Mouse (Mus musculus): ENCODE data around the gene Capg.

The Capg gene

DNA sequence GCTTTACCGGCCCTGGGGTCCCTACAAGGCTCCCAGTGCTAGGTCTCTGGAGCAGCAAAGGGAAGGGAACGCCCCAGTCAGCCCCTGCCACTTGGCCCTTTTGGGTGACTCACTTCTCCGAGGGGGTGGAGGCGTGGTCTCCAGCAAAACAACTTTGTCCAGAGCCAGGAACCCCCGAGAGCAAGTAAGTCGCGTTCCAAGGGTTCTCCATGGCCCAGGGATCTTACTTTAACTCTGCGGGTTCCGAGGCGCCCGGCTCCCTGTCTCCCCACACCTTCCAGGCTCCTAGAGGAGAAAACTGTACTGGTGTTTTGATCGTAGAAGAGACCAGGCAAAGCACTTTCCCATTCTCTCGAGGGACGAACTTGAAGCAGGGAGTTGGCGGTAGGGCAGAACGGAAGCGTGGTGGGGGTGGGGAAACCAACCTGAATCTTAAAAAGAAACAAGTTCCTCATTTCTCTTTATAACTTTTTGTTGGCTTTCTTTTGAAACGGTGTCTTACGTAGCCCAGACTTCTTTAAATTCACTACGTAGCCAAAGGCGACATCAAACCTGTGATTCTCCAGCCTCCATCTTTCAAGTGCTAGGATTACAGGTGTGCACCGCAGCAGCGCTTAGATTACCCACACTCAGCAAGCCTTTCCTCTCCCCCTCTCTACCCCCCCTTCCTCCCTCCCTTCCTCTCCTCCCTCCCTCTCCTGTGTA is at the start of gene Capg:
Gene Capg, plus strand, starts transcription at position 109 of the 705 bp plus-strand sequence.
- DNase-seq = no peak

DNA sequence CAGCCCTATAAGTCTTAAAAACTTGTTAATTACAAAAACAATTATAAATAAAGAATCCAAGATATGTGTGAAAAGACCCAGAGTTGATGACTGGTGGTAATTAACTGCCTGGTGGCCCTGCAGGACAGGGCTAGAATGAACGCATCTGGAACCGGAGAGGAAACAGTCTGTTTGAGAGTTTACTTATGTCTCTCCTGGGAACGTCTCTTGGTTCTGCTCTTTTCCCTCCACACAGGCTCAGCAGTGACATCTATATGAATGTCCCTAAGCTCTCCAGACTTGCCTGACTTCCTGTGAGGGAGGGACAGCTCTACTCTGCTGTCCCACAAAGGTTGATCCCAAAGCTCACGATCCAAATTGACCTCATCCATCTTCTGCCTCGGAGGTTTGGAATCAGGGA is 45.2 kb upstream of the Capg start:
- no peak for DNase-seq

DNA sequence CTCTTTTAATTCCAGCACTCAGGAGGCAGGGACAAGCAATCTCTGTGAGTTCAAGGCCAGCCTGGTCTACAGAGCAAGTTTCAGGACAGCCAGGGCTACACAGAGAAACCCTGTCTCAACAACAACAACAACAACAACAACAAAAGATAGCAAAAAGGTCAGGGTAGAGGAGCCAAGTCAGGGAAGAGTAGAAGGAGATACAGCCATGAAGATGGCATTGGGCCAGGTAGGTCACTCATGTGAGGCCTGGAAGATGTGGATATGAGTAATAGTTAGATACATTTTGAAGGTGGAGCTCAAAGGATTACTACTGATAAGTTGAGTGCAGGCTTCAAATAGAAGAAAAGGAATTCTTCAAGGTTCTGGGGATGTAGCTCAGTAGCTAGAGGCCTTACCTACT is 40.9 kb upstream of the Capg start:
- DNase-seq = no peak

DNA sequence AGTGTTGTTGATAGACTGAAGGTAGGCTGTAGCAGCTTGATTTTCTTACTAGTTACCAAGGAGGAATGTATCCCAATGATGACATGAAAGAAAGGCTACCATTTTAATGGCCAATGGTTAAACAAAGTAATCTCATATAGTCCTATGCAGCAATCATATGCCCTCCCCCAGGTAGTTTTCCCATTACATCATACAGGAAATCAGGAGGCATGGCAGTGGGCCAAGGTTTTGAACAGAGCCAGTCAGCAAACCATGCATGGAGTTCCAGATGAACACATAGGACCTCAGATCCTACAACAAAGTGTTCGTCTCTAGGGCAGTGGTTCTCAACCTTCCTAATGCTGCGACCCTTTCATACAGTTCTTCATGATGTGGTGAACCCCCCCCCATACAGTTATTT is 40.3 kb upstream of the Capg start:
- DNase-seq = no peak

DNA sequence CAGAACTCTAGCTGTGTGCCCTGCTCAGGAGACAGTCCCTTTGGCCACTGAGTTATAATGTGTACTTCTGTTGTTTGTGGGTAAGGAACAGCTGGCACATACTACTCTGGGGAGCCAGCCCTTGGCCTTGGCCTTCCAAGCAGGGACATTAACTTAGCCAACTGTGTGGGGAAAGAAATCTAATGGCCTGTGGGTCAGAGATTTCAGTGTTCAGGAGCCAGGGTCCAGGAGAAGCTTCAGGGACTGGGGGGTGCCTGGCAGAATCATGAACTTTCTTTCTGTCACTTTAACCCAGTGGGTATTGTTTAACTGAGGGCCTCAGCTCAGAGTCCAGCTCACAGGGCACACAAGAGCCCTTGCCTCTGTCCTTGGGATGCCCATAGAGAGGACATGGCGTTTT is 38.1 kb upstream of the Capg start:
- no peak for DNase-seq

DNA sequence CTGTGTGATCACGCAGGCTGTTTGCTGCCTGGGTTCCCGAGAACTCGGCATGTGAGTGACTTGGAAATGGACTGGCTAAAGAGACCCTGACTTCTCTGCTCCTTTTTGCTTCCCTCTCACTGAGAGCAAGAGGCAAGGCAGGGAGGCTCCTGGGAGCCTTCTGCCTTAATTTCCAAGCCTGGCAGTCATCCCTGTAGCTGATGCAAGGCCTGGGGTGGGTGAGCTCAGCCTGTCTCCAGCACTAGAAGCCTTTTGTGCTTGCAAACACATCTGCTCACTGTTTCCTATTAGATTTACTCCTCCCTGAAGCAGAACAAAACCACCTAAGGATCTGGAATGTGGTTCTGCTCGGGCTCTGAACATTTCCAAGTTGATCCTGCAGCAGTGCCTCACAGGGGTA is 35.6 kb upstream of the Capg start:
- no peak for DNase-seq

DNA sequence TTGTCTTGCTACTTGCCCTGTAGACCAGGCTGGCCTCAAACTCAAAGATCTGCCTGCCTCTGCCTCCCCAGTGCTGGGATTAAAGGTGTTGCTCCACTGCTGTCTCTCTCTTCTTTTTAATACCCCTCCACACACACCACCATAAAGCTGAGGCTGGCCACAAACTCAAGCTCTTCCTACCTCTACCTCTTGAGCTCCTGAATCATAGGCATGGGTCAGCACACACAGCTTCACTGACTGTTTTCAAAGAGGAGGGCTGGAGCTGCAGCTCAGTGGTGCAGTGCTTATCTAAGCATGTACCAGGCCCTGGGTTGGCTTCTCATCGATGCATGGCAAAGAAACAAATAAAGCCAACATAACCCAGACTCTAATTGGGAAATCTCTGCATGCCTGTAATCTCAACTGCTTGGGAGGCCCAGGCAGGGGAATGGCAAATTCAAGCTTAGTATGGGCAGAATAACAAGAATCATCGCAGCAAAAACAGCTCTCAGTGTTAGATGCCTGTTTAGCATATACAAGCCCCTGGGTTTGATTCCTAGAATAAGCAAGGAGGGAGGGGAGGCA is 34.2 kb upstream of the Capg start:
- no peak for DNase-seq

DNA sequence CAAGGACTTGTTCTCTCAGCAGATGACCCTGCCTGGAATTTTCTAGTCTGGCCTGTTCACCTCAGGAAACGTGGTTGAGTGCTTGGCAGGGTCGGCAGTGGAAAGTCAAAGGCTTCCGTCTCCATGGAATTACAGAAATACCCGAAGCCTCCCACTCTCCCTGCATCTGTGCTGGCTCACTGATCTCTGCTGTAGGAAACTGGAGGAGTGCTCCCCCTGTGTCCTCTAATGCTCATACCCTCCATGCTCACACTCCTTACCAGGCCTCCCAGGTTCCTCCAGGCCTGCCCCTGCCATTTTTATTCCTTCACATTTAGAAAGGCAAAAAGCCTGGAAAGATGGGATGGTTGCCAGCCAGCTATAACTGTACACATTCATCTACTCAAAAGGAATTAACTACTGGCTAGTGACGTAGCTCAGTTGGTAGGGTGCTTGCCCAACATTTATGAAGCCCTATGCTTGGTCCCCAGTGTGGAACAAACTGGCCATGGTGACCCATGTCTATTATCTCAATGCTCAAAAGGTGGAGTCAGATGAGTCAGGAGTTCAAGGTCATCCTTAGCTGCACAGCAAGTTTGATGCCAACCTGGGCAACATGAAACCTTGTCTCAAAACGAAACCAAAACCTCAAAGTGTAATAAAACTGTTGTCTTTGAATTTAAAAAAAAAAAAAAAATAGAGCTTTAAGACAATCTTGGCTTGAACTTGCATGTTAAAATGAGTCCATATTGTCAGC is 33.3 kb upstream of the Capg start:
- no peak for DNase-seq

DNA sequence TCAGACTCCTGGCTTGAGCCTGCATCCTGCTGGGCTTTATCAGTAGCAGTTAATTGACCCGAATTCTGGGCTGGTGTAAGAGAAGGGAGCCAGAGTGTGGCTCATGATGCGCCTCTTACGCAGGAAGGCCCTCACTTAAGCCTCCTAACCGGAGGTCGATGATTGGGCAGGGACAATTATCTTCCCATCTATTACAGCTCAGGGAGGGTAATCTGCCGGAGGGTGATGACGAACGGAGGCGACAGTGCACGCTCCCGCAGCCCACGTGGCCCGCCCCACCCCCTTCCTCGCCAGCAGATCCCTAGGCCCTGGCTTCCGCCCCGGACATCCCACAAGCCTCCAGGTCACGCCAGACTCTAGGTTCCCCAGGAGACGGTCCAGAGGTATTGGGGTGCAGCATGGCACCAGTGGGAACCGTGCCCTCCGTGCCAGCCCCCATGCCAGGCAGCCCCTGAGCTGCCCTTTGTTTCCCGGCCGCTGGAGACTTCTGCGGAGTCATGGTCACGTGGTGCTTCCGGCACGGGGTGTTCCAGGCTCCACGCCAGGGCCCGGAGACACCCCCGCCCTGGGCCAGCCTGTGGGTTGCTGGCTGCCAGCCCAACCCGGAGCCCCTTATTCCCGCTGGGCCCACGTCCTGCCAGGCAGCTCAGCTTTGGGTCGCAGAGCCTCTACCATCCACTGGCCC is 31.7 kb upstream of the Capg start:
- DNase-seq = peak; percentile 93

DNA sequence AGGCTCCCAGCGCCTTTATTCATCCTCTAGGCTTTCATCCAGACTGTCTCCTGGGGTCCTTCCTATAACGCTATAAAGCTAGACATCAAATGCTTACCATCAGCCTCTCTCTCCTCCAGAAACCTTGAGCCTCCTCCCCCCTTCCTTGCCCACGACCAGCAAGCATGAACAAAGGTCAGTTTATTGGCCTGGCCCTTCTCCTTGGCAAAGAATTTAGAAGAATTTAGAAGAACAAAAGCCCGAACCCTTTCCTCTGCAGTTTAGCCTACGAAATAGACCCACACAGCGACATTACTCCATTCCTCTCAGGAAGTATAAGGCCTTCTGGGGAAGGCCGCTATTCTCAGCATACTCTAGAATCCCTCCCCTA is 31.1 kb upstream of the Capg start:
- DNase-seq = no peak

DNA sequence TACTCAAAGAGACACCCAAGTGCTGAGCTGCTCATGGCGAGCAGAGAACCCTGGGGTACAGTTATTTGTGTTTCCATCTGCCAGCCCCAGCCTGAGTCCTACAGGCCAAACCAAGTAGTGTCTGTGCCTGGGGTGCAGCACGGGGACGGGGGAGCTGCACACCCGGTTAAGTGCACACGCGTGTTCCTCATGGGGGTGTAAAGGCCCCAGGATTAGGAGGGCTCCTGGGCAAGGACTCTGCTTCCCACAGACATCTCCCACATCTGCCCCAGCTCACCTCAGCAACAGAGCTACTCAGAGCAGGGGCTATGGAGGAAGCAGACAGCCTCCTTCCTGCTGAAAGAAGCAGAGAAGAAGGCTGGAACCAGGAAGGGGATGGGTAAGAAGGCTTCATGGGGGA is 28.5 kb upstream of the Capg start:
- no peak for DNase-seq

DNA sequence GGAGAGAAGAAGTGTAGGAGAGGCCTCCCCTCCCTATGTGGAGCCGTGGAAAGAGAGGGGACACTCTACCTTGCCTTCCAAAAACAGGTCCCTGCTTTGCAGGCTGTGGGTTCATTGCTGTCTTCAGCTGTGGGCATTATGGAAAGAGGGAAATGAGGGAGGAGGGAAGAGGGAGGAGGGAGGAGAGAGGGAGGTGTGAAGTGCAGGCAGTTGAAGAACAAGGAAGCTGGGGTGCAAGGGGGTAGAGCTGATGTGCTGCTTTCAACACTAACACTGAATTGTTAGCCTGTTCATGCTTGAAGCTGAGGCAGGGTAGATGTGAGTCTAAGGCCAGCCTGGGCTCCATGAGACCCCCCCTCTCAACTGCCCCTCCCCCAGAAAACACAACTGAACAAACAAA is 25.3 kb upstream of the Capg start:
- DNase-seq = no peak

DNA sequence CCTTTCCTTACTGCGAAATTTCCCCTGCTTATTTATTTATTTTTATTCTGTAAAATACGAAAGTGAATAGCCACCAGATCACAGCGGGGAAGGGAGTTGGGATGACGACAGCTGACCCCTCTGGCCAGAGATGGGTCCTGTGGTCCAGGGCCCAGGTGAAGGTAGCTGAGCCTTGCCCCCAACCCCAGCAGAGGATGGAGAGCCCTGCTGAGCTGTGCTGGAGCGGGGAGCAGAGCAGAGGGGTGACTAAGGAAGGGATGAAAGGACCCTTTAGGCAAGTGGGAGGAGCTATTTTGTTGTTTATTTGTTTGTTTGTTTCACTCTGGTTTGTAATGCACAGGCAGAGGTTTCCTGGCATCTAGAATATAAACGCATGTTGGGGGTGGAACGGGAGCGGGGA is 24.9 kb upstream of the Capg start:
- no peak for DNase-seq

DNA sequence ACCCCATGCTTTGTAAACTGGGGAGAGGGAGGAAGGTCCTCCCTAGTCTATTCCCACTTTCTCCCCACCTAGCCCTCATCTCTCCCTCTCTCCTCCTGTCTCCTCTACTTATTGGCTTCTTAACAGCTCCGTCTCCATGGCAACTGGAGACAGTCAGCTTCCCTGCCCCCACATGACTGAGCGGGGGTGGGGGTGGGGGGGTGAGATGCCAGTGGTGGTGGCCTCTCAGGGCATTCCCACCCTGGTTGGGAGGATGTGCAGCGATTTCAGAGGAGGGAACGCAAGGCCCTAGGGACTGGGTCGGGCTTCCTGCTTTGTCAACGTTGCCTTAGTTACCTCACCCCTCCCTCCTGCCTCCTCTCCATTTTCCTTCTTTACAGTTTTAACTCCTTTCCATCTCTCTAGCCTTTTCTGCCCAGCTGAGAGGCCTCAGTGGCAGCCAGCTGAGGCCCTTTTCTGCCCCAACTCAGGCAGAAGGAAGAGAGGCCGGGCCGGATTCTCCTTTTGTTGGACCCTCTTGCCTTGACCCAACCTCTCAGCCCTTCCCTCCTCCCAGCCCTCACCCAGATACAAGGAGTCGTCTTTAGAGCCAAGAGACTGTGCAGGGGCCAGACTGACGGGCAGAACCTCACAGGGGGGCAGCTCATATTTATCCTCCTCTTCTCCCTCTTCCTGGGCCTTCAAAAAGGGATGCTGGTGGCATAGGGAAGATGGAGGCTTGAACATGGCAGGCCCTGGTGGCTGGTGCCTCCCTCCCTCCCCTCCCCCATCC is 24.1 kb upstream of the Capg start:
- DNase-seq = peak; percentile 55

DNA sequence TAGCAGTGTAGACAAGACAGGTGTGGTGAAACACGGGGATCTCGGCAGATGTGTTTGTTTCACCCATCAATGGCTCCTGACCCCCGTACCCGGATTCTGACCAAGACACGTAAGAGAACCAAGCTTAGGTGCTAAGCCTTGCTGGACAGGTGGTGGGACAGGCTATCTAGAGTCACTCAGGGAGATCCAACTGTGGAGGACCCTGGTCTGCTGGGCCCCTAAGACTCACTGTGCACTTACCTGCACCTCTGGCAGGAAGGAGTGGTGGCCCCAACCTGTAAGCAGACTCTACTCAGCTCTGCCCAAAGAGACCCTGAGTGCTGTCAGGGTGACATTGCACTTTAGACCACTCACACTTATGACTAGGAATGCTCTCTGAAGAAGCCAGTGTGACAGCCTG is 23.3 kb upstream of the Capg start:
- DNase-seq = no peak

DNA sequence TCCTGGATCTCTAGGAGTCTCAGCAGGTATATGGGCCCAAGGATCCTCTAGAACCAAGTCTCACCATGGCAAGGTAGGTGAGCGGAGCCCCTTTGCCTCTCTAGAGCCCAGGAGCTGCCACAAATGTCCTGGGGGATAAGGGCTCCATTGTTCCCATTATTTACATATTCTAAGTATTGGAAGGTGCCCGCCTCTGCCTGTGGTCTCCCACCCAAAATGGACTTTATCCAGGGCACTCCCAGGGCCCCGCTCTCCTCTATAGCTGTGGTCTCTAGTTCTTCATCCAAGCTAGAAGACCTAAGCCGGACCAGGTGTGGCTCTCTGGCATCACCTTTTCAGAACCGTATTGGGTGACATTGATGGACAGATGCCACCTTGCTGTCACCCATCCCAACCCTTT is 22.6 kb upstream of the Capg start, which contains the start of gene Sh2d6:
Gene Sh2d6, minus strand, starts transcription at position 101 of the 400 bp plus-strand sequence.
- no peak for DNase-seq

DNA sequence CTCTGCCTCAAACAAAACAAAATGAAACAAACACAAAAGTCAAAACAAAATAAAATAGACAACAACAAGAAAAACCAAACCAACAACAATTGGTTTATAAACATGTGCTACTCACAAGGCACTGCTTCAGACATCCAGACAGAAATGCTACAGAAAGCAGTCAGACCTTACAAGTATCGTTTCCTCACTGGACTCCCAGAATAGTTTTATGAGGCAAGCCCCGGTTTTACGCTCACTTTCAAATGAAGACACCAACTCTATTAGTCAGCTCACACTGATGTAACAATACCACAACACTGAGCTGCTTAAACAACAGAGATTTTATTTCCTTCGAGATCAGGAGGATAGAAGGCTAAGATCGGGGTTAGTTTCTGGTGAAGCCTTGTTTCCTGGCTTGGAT is 21.9 kb upstream of the Capg start:
- DNase-seq = no peak

DNA sequence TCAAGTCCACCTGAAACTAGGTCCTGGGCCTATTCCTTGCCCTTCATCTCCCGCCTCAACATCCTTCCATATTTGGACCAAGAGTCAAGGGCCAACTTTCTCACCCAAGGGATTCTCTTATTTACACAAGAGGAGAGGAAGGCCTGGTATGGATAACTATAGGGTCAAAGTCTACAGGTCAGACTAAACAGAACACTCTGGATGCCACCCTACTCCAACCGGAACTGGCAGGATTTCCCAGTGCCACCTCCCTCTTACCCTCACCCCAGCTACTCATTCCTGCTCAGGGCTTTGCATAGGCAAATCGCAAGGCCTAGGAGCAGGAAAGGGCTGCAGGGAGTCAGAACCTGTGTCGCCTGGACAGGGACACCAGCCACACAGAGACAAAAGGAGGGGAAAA is 21.0 kb upstream of the Capg start:
- no peak for DNase-seq

DNA sequence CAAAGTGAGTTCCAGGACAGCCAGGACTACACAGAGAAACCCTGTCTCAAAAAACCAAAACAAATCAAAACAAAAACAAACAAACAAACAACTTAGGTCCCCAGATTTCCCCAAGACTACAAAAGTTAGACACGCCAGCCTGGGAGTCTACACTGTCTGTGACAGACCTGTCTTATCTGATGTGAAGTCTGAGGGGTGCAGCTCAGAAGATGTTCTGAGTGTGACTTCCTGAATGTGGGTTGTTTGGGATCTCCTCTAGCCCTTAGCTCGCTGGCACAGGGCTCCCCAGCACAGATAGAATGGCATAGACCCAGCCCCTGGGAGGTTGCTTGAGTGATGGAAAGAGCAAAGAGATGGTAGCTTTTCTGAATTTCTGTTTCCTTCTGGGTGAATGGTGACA is 20.0 kb upstream of the Capg start:
- DNase-seq = no peak

DNA sequence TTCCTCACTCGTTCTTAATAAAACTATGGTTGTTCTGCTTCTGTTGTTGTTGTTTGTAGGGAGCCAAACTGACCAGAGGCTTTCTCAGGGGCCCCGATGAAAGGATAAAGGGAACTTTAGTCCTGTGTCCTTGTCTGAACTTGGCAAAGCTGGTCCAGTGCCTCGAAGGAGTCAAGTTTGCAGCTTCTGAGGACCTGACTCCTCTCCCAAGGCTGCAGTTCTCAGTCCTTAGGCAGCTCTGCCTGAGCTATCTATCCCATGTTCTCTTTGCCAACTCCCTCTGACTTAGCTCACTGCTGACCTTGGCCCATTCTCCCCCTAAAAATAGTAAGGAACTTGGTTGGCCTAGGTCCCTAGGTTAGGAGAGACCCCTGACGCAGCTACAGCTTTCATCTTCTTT is 17.1 kb upstream of the Capg start:
- DNase-seq = no peak

DNA sequence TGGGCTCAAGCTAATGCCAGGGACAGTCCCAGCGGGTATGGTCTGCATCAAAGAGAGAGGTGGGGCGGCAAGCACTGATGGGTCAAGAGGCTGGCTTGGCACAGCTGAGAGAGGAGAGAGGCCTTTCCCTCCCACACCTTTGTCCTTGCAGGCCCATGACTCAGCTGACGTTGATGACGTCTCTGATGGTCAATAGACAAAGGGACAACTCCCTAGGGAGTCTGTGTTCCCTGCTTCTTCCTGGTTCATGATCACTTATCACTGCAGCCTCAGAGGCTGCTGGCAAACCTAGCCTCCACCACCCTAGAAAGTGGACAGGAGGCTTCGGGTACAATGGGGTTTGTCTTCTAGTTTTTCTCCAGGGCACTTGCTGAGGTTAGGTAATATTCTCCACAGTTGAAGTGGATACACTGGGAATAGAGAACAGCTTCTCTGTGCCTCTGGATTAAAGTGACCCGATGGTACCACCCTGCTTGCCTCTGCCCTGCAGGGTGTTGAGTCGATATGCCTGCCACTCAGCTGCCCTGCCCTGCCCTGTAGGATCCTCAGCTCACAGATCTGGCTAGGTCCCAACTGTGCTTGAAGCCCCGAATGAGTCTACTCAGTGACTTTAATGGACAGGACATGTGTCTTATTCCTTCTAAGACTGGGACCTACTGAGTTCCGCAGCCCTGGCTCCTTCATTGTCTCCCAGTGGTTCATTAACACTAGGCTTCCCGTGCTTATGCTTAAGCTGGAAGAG is 15.6 kb upstream of the Capg start:
- no peak for DNase-seq

DNA sequence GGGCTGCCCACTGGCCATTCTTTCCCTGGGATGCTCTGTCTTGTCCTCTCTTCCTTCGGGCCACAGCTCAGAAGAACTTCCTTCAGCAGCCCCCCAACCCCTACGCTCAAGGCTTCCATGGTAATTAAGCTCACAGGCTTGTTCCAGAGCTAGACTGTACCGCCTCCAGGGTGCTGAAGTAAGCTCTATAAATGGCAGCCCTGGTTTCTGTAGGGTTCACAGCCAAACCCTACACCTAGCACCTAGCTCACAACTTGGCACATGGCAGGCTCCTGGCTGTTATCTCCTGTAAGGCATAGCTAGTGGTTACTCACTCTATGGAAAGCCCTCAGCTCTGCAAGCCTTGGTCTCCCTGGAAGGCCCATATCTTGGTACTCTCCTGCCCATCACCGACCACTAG is 11.6 kb upstream of the Capg start:
- peak; percentile 44 for DNase-seq
